Mouse (Mus musculus): ENCODE measurements at regions not wholly inside any gene's neighbourhood (a gene's known extent, or its start where the extent isn't known, plus 50 kb on each side); places are given as distances from the start of the nearest gene placed in this dataset.

DNA sequence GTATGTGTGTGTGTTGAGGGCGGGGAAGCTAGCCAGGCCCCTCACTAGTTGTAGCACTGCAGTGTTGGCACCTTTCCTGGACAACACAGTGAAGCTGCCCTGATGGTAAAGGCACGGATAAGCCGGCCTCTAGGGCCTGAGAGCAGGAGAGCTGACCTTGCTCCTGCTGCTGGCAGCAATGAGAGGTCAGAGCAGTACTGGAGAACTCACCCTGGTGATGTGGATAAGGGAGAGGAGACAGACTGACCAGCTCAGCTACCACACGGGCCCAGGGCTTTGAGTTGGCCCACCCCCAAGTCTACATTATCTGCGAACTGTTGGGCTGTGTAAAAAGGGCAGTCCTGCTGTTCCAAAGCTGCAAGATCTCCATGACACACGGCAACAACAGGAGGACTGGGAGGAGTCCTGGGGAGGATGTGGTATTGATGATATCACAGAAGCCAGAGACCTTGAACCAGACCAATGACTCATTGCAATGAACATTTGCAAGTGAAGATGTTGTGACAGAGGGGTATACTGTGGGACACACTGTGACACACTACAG is 131.4 kb upstream of the Map1b start:
- intact Hi-C loops (cut with DNase I), result no loop called here

DNA sequence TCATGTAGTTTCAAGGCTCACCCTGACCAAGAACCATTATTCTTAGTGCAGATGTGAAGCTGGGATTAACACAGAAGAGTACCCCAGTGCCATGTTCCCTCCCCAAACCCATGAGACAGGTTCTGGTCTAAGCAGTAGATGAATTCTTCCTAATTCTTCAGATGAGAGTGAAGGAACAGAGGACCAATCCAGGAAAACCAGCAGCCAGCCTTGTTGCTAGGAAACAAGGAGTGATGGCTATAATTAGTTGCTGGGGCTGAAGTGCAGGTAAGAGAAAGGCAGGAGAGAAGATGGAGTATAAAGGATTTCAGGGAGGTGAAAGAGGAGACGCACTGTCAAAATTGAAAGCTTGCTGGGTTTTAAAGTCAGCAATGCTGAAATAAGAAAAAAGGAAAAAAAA is 128.4 kb upstream of the Map1b start:
- intact Hi-C loops (cut with DNase I), result no loop called here
- no peak for DNase-seq

More for the DNA sequence above, 131.4 kb upstream of the Map1b start:
- no peak for DNase-seq

DNA sequence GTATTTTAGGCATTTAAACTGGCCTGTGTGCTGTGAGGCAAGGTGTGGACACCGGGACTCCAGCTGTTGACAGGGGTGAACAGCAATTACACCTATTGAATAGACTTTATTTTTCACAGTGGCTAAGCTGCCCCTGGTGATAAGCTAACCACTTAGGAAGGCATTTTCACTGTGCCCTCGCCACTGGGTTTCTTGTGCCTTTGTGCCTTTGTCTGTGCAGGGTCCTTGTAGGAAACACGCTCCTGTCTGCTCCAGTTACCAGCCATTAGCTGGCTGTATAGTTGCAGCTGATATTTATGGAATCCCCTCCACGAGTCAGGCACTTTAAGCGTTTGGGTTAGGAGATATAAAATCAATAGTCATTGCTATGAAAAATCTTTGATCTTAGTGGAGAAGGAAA is 126.5 kb upstream of the Map1b start:
- intact Hi-C loops (cut with DNase I), result no loop called here
- DNase-seq, result no peak

DNA sequence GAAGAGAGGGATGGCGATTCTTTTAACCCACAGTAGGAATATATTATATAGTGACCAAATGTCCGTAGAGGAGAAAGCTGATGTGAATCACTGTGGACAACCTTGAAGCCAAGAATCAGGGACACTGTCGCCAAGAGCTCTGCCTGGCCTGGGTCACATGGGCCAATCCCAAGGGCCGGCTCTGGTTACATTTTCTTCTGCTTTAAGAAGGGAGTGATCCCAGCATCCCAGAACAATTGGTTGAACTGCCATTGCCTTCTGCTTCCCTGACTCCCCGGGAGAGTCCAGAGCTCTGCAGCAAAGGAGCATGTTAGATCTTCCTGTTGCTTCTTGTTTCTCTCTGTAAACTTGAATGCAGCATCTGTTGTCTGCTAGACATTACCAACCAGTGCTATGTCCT is 126.0 kb upstream of the Map1b start:
- DNase-seq, result peak; percentile 46 to 51
- intact Hi-C loops (cut with DNase I), result no loop called here

DNA sequence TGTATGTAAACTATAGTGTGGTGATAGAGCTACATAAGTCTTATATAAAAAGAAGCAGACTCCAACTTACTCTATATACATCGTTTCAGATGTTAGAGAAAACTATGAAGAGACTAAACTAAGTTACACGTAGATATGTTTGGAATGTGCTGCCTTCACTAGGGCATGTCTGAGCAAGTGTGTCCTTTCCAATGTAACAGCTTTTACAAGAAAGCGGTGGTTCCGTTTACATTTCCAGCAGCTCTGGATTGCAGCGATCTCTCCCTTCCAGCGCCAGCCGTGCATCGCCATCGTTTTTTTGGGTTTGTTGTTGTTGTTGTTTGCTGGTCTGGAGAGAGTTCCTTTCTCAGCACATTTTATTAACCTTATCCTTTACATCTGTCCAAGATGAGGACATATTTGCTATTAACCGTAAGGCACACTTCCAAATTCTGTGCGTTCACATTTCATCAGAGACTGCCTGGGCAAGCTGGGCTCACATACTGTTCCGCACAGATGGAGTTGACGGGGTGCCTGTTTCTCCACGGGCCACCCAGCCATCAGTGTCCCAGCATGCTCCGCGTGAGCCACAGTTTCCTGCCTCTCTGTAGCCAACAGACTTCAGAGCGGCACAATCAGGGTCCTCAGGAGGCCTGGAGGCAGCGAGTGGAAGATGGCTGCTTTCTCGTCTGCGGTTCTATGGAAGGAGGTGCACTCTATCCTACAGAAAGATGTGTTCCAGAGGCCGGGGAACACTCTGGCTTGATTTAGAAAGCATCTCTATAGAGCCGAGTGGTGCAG is 125.2 kb upstream of the Map1b start:
- DNase-seq, result peak; percentile 13 to 17
- intact Hi-C loops (cut with DNase I), result no loop called here

DNA sequence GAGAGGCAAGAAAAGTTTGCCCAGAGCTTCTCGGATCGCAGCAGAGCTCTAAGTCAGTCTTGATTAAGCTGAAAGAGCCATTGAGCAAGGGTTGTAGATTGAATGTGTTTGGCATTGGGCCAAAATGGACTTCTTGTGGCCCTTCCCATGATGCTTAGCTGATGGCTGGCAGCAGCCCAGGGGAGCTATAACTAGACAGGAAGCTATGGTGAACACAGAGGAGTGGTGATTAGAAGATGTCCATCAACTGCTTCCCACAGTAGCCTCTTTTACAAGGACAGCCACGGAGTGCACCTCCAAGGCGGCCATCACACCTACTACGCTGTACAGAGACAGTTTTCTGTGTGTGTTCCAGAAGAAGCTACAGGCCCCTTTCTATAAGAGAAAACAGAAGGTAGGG is 116.4 kb upstream of the Map1b start:
- no peak for DNase-seq
- intact Hi-C loops (cut with DNase I), result no loop called here

DNA sequence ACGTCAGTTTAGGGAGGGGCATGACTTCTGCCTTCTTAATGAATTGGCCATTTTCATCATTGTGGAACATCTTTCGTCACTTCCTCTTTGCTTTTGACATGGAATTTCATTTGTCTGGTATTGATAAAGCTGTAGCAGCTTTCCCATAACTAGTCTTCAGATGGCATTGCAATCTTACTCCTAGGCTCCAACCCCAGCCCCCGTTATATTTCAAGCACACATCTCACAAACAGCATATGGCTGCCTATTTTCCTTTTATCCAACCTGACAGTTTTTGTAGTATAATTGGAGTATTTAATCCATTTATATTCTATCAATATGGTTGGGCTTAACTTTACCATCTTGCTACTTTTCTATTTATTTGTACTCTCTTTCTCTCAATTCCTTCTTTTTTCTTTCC is 114.5 kb upstream of the Map1b start:
- intact Hi-C loops (cut with DNase I), result no loop called here
- DNase-seq, result no peak

DNA sequence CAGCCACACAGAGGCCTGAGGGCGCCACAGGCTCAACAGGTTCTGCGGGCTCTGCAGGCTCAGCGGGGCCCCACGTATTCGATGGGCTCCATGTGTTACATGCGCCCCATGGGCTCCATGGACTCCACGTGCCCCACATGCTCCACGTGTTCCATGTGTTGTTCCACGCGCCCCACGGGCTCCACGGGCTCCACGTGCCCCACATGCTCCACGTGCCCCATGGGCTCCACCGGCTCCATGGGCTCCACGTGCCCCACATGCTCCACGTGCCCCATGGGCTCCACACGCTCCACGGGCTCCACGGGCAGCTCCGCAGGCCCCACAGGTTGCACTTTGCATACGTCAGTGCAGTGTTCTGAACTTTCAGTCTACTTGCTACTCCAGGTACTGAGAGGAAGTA is 114.0 kb upstream of the Map1b start:
- DNase-seq, result no peak
- intact Hi-C loops (cut with DNase I), result no loop called here

DNA sequence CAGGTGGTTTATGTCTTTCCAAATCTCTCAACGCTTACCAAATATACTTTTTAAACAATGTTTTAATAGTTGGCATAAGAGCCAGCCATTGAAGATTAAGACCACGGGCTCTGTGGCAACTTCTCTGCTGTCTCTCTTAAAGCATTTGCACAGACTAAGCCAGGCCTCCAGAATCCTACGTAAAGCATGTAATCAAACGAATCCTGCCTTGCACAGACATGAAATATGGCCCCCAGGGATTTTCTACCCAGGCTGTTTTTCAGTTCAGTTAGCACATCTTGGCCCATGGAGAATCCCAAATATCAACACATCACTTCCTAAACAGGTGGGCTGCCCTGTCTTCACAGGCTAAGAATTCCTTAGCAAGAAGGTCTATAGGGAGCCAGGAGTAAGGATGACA is 108.9 kb upstream of the Map1b start:
- intact Hi-C loops (cut with DNase I), result no loop called here
- no peak for DNase-seq

DNA sequence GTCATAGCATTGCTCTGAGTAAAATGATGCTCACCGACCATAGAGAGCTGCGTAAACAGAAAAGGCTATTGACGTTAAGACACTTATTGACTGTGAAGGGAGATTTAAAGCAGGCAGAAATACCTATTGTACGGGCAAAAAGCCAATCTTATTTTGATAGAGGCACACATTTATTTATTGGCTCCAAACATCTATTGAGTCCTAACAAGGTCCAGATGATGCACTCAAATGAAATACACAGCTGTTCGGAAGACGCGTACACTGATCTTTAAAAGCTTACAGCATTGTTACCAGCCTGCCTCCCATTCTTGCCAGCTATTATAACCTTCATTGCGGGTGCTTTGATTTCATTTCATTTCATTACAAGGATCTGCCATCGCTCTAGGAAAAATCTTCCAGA is 102.0 kb upstream of the Map1b start:
- intact Hi-C loops (cut with DNase I), result no loop called here
- no peak for DNase-seq

DNA sequence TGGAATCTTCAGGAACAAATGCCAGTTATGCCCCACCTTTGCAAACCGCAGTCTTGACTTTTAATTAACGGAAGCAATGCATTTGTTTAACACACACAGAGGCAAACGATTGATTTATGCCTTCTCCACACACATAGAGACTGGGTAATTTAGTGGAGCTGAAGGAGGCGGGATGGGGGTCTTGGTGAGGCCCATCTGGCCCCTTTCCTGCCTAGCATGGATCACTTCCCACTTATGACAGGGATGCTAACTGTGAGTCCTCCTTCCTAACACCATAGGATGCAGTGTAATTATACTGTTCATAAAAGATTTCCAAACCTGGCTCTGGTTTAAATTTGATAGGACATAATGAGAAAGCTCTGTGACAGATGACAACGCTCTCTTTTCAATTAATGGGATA is 101.1 kb upstream of the Map1b start:
- no peak for DNase-seq
- intact Hi-C loops (cut with DNase I), result no loop called here

DNA sequence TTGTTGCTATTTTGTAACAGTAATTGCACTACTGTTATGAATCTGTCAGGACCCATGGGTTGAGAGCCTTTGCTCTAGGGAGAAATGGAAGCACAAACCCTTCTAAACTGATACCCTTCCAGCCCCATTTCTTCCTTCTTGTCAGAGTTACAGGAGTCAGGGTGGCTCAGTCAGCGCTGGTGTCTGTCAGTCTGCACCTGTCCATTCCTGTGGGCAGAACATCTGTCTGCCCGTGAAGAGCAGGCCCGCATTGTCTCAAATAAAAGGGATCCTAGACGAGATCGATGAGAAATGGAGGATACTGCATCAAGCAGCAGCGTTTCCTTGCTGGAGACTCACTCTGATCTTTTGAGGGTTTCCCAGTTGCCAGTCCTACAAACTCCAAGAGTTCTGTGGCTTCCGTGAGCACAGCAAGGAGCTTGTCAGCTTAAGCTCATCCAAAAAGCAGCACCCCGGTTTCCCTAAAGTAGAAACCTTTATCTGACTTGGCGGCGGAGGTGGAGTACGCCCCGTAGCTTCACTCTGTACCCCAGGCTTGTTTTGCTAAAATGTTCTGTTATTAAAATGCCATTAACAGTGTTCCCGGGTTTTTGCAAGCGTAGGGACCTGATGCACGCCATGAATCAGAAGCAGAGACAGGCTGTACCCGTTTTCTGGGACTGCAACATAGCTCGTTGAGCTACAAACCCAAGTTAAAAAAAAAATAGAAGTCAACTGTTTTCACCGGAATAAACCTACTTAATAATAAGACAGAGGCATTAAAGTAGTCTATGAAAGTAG is 95.6 kb upstream of the Map1b start:
- intact Hi-C loops (cut with DNase I), result no loop called here
- no peak for DNase-seq

DNA sequence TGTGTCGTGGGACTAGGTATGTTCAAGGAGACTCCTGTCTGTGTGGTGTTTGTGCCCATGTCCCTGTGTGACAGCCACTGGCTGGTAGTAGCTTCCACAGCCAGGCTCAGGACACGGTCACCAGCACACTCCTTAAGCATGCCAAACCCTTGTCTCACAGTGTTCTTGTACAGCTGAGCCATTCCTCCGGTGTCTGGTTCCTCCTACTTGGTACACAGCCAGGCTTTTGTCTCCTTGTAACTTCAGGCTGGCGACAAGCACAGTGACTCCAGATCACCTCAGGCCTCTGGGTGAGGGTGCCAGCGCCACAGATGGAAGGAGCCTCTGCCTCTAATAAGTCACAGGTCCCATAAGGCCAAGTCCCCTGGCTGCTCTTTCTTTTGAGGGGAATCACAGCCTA is 94.2 kb upstream of the Map1b start:
- intact Hi-C loops (cut with DNase I), result no loop called here
- no peak for DNase-seq

DNA sequence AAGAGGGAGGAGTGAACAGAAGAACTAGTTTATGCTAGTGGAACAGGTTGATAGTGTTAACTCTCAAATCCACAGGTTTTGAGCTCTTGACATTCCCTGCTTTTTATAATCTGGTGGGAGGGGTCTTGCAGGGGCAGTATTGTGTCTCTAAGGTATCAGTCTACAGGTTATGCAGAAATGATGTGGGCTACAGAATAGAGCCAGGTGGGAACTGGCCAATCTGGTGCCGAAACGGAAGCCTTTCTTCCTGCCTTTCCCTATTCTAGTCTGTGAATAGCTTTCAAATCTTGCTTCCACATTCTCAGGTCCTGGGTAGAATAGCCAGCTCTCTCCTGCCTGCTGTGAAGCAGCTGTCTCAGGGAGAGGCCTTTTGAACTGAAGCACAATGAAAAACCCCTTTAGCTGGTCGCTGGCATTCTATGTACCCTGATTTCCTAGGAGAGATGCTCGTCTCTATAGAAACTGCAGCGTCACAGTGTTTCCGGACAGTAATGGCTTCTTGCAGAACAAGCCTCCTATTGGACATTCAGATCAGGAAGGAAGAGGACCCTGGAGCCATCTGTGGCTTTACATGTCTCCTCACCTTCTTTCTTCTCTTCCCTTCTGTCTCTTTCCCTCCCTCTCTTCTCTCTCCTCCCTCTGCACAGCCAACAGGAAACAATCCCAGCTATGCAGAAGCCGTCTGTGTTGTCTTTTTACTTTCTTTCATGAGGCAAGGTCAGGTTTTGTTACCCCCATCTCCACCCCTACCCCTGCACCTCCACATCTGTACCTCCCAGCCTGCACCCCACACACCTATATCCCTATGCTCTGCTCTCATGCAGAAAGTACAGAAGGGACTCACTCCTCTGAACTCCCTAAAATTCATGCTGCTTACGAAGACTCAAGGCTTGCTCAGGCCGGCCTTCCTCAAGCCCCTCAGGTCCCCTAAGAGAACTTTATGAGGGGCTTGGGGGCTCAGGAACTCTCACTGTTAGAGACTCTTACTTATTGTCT is 93.1 kb upstream of the Map1b start:
- intact Hi-C loops (cut with DNase I), result no loop called here
- DNase-seq, result no peak

DNA sequence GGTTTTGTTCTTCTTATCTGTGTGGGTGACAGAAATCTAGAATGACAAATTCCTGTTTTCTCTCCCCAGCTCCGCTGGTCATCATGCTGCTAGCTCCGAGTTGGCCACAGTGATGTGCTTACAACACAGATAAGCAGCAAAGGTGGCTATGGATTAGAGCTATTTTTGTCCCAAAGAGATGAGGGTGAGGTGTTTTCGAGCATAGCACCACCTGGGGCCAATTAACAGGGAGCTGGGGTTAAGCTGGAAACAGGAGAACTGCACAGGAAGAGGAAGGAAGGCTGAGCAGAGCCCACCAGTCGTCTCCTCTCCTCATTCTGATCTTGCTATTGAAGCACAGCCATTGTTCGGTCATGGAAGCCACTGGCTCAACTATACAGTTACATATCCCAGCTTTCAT is 92.3 kb upstream of the Map1b start:
- intact Hi-C loops (cut with DNase I), result no loop called here
- no peak for DNase-seq

DNA sequence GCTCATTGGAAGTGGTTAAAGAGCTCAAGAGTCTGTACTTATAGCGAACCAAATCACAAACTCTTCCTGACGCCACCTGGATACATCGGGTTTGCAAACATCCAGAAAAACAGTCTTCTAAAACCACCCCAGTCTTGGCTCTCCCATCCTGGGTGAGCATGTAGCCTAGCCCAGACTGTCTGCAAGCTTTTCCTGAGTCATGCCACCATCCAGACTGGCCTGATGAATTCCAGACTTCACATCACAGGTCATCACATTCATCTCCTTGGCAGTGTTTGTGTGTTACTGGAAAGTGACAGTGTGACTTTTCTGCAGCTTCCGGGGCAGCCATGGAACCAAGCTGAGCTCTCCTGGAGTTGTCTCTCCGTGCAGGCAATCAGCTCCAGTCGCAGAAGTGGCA is 90.9 kb upstream of the Map1b start:
- DNase-seq, result no peak
- intact Hi-C loops (cut with DNase I), result no loop called here

DNA sequence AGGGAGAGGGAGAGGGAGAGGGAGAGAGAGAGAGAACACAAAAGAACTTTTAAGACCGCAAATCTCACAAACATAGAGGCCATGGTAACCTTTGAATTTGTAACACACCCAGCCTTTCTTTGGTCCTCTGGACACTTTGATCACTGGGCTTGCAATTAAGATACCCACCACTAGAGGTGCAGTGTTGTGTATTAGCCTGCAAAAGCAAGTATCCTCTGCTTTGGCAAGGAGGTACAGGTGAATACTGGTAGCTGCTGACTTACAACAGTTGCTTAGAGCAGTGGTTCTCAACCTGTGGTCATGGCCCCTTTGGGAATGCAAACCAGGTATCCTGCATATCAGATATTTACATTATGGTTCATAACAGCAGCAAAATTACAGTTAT is 90.3 kb upstream of the Map1b start:
- intact Hi-C loops (cut with DNase I), result no loop called here
- no peak for DNase-seq

DNA sequence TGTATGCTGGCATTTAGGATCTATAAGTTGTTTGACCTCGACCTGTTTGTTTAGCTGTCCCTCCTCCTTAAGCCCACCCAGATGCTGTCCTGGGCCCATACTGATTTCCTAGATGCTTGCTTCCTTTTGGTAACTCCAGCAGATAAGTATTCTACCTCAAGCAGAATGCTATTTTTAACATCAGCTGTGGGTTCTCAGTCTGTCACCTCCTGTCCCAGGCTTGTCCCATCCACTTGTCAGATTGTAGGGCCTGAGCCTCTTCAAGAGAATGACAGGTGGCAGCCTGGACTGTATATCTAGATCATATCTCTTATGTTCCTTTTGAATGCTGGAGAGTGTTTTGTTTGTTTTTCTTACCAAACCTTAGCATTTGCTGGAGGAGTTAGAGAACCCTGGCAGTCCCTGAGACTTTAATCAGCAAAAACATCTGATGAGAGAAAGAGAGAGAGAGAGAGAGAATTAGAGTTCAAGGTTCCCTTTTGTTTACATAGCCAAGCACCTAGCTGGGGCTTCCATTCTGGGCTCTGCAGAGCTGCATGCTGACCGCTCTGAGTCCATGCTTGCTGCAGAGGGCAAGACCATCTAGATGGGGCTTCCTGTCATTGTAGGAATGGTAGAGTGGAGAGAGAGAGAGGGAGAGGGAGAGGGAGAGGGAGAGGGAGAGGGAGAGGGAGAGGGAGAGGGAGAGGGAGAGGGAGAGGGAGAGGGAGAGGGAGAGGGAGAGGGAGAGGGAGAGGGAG is 89.7 kb upstream of the Map1b start:
- no peak for DNase-seq
- intact Hi-C loops (cut with DNase I), result no loop called here

DNA sequence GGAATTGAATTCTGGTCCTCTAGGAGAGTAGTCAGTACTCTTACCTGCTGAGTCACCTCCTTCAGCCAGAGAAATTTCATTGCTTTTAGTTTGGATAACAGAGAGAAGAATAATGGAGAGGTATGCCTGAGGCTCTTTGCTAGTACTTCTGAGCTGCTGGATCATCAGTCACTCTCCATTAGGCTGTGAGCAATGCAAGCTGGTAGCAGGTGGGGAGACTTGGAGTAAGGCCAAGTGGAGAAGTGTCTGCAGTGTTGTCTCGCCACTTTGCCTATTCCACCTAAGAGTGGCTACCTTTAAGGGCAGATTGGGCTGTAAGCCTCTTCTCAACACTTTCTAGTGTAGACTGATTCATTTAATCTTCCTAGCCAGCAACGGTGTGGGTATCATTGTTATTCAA is 81.6 kb upstream of the Map1b start:
- DNase-seq, result no peak
- intact Hi-C loops (cut with DNase I), result no loop called here
